Mouse (Mus musculus): ENCODE results near the gene Ccdc22.

Ccdc22 gene

DNA sequence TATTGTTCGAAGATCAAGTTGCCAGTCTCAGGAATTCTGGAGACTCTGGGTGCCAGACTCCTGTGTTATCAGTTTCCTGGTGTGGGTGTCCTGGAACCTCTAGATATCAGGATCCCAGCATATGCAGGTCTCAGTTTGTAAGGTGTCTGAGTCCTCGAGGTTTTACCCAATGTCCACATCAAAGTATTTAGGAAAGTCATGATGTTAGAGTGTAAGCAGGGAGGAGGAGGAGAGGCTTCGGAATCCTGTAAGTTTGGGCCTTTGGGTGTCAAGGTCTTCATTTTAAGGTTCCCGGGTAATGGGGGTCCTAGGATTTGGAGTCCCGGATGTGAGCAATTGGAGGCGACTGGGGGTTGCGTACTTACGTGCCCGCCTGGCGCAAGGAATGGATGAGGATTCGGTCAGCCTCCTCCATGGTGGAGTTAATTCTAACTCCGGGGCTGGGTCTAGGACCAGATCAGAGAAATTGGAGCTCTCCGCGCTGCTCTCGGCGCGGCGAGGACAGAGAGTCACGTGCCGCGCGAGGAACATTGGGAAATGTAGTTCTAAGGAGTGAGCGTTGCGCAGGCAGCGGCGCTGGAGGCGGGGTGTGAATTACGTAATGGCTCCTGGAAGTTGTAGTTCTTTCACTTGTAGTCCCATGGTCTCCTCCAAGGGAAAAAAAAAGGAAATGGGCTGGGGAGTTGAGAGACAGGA is at the start of gene Ccdc22:
TSS of gene Ccdc22 (minus strand) at position 639 of the 696 bp plus-strand sequence.
- DNase-seq (ENCODE audit: low read depth, low spot score): peak; percentile 68

DNA sequence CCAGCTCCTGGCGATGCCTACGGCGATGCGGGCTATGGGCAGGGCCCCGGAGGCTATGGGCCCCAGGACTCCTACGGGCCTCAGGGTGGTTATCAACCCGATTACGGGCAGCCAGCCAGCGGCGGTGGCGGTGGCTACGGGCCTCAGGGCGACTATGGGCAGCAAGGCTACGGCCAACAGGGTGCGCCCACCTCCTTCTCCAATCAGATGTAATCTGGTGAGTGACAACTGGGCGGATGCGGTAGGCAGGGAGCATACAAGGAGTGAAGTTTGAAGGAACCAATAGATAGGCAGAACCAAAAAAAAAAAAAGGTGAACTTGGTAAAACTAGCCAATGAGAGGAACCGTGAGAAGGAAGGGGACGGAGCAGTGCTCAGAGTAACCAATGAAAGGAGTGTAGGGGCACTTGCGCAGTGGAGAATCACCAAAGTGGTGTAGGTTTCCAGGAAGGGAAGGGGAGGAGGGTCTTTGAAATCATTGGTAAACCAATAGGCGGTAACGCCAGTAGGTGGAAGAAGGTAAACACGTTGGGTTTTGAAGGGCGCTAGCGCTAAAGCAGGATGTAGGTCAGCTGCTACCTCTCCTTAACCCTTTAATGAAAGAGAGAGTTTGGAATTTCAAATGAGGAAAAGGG is 43.5 kb upstream of the Ccdc22 start:
- DNase-seq (ENCODE audit: low read depth, low spot score): peak; percentile 72

DNA sequence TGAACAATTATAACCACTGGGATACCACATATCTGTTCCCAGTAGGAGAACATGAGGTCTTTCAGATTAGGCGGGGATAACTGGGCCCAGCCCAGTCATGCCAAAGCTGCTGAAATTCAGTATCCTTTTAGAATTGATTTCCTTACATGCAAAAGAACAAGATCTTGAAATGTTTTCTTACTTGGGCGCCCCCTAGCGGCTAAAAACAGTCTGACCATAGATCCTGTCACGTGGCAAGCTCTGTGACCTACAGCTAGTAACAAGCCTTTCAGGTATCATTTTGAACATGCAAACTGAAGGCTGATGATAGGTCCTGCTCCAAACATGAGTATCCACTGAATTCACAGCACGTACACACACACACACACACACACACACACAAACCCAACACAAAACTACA is 40.0 kb upstream of the Ccdc22 start:
- DNase-seq (ENCODE audit: low read depth, low spot score): peak; percentile 69

DNA sequence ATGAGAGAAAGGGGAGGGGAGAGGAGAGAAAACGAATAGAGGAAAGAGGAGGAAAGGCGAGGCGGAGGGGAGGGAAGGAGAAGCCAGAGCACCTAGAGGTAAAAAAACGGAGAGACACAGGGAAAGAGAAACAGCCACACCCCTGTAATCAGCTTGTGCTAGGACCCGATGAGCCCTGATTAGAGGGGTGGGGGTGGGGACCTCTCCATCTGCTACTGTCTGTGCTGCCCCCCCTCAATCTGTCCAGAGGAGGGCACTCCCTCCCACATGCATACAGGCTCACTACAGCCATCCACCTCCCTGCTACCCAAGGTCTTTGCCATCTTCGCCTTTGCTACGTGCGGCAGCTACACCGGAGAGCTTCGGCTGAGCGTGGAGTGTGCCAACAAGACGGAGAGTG is 35.5 kb upstream of the Ccdc22 start:
- DNase-seq (ENCODE audit: low read depth, low spot score): no peak

DNA sequence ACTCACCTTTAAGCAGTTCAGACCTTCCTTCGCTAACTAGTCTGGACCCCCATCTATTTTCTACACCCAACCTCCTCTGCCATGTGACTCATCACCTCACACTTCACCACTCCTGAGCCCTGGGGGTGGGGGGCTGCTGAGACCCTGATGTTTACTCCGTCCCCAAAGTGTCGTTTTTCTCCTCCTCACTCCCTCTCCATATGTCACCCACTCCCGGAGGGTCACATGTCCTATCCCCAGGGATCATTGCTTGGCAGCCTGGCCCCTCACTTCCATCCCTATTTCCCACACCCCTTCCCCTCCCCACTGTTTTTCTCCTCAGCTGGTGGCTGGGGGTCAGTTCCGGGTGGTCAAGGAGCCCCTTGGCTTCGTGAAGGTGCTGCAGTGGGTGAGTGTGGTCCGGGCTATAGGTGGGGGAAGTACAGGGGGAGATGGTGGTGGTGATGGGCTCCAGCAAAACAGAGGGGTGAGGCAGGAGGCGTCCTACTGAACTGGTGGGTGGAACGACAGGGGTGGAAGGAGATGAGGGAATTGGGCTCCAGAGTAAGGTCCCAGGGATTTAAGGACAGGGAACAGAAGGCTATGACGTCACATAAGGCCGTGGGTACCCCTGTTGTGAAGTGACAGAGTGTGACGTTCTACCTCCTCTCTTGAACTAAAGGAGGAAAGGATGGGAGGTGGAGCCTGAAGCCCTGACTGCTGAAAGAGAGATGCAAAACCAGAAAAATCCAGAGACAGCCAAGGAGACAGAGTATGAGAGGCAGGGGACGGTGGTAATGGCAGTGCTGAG is 34.4 kb upstream of the Ccdc22 start:
- no peak for DNase-seq (ENCODE audit: low read depth, low spot score)

DNA sequence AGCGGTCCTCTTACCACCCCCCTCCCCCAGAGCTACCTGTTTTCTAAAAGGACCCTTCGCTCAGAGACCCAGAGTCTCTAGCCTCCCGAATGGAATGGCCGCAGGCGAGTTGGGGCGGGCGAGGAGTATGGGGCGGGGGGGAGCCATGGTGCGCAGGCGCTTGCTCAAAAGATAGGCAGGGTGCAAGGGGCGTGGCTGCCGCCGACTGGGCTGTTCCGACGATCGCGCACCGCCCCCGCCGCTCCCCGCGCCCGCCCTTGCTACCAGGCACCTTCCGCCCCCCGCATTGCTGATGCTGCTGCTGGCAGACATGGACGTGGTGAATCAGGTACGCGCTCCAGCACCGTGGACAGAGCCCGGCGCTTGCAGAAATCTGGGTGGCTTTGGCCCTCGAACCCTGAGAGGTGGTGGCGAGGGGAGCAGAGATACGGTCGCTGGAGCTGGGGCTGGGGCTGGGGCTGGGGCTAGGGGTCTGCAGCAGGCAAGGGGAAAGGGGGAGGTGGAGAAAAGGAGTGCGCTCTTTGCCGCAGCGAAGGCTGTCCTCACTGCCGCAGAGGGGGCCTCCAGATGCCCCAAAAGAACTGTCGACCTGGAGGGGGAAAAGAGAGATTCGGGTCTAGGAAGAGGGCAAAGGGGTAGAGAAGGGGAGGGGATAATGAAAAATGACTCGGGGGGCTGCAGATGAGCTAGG is 33.2 kb upstream of the Ccdc22 start, which contains the start of gene Syp:
TSS of gene Syp (plus strand) at position 71 of the 691 bp plus-strand sequence.
- DNase-seq (ENCODE audit: low read depth, low spot score): peak; percentile 56

DNA sequence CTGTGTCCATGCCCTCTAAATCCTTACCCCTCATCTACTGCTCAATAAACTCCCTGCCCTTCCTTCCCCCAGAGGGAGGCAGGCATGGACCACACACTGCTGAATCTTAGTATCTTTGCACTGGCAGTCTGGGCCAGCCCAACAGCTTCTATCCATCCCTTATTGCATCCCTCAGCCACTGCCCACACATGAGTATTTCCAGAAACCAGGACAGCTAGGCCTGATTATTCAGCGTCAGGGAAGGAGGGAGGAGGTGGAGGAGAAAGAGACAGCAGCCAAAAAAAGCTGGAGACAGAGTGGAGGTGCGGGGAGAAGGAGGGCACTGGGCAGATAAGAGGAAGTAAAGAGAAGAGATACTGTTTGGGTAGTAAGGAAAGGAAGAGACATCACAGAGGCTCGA is 29.8 kb upstream of the Ccdc22 start:
- no peak for DNase-seq (ENCODE audit: low read depth, low spot score)

DNA sequence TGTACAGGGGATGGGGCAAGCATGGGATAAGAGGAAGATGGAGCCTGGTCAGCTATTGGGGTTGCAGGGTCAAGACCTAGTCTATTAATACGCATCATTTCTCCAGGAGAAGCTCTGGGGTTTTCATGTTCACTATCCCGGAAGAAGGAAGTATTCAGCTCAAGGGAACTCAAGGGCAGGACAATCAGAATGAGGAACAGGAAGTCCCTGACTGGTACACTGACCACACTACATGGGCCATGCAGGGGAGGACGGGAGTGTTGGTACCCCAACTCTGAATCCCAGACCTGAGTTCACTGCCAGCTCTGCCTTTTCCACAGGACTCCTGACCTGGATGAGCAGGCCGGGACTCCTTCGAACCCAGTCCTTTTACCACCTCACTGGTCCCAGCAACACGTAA is 27.2 kb upstream of the Ccdc22 start:
- no peak for DNase-seq (ENCODE audit: low read depth, low spot score)

DNA sequence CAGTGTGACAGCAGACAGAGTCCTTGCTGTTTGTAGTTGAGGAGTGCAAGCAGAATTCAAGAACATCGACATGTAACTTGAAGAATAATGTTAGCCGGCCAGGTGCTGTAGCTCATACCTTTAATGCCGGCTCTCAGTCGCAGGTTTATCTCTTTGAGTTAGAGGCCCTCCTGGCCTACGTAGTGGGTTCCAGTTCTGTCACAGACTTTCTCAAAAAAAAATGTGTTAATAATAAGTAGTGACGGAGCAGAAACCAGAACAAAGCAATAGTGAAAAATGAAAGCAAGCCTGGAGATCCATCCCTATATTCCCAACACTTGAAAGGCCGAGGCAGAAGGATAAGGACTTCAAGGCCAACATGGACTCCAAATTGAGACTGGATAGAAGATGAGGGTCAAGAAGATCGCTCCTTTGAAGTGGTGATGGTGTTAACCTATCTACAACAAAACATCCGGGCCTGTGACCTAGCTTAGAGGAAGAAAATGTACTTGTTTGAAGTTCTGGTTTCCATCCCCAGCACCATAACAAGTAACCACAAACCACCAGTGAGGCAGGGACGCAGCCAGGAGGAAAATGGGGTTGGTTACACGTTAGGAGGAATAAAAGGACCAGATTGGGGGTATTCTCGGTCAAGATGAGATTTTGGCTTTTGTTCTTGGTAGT is 12.7 kb upstream of the Ccdc22 start:
- no peak for DNase-seq (ENCODE audit: low read depth, low spot score)

DNA sequence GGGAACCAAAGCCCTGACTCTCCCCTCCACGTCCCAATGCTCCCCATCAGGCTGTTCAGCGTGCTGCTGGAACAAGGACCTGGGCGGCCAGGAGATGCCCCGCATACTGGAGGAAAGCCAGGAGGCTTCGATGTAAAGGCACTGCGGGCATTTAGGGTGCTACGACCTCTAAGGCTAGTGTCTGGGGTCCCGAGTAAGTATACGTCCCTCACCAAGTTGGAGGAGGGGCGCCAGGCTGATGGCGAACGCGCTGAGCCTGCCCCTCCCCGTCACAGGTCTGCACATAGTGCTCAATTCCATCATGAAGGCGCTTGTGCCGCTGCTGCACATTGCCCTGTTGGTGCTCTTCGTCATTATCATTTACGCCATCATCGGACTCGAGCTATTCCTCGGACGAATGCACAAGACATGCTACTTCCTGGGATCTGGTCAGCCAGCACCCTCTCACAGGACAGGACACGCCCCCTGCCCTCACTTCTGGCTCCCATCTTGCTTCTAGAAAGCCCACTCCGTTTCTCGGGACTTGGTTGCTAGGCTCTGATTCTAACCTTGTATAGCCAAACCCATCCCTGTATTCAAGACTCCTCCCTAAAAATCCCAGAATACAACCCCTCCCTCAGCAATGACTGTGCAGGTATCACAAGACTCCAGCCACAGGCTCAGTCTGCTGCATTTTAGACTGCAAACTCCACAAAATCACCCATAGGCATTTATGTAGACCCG is 5.4 kb upstream of the Ccdc22 start:
- DNase-seq (ENCODE audit: low read depth, low spot score): no peak

DNA sequence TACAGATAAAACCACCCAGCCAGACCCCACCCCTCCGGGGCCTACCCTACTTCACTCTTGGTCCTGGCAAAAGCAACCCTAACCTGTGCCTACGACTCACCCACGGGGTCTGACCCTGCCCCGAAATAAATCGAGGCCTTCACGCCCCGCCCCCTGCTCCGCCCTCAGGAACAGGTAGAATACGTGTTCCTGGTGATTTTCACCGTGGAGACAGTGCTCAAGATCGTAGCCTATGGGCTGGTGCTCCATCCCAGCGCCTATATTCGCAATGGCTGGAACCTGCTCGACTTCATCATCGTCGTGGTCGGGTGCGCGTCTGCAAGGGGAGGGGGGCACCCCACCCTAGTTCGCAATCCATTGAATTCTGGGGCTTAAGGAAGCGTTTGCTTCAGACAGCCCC is 4.7 kb upstream of the Ccdc22 start:
- DNase-seq (ENCODE audit: low read depth, low spot score): no peak

DNA sequence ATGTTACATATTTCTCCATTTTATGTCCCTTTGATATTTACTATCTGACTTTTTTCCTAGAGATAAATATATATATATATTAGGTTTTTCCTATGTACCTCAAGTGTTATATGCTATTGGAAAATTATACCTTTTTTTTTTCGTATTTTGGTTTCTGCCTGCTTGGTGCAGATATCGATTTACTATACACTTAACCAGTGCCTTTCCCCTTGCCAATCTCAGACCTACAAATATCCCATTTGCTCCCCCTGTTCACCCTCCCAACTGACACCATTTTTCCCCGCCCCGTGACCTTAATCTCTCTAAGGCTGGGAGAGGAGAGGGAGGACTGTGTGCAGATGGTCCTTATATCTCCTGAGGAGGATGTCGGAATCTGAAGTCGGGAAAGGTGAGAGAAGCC is 1.5 kb upstream of the Ccdc22 start, which contains the start of gene Cacna1f:
TSS of gene Cacna1f (plus strand) at position 301 of the 400 bp plus-strand sequence.
- DNase-seq (ENCODE audit: low read depth, low spot score): no peak

DNA sequence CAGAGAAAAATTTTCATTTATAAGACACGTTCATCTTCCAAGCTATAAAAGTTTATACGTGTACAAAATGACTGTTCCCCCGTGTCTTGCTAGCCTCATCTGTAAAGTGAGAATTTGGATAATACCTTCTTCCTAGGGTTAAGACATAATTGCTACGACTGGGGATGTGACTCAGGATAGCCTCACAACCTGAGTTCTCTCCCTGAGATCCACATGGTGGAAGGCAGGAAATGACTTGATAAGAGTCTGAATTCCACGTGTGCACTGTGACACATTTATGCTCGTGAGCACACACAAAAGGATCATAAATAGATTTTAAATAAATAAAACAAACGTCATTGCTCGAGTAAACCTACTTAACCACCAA is 241 bp upstream of the Ccdc22 start:
- DNase-seq (ENCODE audit: low read depth, low spot score): no peak

DNA sequence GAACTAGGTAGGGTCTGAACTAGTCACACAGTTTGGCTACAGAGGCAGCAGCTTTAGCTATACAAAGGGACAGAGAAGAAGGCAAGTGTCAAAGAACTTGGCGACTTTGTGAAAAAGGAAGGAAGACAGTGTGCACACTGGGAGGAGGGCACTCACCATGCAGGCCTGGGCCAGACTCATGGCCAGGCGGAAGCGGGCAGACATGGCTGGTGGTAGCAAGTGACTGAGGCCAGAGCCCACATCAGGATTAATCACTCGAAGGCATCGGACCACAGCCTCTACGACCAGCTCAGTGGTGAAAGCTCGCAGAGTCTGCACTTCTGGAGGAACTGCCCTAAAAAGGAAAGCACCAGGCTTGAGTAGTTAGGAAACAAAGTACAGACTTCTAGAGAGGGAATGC is 1.3 kb downstream of the Ccdc22 start:
- DNase-seq (ENCODE audit: low read depth, low spot score): no peak

DNA sequence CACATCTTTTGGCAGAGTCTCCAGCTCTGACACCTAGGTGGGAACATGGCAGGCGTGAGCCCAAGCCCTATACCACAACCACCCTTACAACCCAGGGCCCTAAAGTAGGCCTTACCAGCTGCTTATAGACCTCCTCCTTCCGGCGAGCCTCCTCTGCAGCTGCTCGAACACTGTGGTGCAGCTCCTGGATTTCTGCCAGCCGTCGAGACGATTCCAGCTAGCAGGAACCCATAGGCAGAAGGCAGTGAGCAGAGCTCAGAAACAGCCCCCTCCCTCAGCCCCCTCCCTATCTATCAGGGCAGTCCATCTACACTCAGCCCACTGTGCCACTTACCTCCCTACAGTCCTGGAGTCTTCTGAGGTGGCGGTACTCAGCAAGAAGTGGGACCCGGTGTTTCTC is 9.9 kb downstream of the Ccdc22 start:
- no peak for DNase-seq (ENCODE audit: low read depth, low spot score)

DNA sequence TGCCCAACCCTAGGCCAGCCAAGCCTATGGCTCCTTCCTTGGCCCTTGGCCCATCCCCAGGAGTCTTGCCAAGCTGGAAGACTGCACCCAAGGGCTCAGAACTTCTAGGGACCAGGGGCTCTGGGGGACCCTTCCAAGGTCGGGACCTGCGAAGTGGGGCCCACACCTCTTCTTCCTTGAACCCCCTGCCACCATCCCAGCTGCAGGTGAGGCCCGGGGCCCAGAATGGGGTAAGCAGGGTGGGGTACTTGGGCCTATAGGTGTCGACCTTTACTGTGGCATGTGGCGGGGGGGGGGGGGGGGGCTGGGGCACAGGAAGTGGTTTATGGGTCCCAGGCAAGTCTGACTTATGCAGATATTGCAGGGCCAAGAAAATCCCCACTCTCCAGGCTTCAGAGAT is 19.0 kb downstream of the Ccdc22 start:
- no peak for DNase-seq (ENCODE audit: low read depth, low spot score)

DNA sequence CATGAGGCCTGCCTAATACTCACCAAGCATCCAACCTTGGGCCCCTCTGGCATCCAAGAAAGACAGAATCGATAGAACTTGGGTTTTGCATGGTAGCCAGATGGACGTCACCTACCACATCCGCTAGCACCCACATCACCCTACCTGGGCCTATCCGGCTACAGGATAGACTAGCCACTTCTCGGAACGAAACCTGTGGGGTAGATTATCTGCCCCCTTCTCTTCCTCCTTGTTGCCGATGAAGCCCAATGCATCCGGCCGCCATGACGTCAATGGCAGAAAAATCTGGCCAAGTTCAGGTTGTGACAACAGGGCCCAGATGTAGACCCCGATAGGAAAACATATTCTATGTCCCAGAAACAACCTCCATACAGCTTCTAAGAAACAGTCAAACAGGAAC is 21.4 kb downstream of the Ccdc22 start:
- DNase-seq (ENCODE audit: low read depth, low spot score): no peak

DNA sequence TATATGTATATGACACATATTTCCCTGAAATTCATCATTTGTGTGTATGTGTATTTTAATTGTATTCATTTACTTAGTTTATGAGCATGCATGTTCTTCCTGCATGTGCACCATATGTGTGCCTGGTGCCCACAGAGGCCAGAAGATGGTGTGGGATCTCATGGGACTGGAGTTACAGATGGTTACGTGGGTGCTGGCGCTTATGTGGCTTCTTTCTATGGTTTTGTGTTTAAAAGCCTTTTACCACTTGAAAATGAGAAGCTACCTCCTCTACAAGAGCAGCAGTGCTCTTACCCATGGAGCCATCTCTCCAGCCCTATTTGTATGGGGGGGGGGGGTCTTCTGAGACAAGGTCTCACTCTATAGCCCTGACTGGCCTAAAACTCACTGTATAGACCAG is 24.2 kb downstream of the Ccdc22 start:
- DNase-seq (ENCODE audit: low read depth, low spot score): no peak

DNA sequence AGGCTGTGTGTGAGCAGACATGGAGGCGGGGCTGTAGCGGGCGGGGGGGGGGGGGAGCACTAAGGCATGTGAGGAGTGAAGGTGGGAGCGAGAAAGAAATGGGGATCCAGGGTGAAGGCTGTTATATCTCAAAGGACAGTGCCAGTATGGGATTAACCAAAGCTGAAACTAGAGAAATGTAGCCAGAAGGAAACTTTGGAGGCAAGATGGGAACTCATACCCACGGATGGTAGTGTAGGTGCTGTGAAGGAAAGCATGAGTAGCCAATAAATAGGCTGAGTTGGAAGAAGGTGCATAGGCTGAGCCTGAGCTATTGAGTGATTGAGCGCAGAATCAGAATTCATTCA is 30.5 kb downstream of the Ccdc22 start:
- no peak for DNase-seq (ENCODE audit: low read depth, low spot score)

DNA sequence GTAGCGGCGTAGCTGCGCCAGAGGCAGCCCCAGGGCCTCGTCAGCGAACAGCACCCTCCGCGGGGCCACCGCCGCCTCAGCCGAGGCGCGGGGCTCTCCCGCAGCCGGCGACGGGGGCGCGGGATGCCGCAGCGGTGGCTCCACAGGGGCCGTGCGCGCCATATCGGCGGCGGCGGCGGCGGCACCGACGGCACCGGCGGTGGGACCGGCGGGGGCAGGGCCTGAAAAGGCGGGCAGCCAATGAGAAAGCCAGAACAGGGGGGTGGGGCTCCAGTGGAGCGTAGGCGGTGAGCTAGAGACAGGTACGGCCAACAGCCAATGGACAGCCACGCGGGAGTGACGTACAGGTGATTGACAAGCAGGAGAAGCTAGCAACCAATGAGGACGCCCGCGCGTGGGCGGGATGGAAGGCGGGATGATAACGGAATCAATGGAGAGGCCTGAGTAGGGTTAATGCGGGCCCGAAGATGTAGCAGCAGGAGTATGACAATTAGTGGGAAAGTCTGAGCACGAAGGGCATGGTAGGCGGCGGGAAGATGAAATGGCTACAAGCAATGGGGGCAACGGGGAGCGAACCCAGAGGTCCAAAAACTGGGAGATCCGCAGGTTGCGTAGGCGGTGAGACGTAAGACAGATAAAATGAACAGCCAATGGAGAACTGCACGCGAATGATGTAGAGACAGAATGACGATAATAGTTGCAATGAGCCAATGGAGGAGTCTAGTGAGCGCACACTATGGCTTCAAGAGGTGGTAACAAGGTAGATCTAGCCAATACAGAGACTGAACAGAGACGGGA is 31.0 kb downstream of the Ccdc22 start, which contains the start of gene Ppp1r3f:
TSS of gene Ppp1r3f (minus strand) at position 197 of the 798 bp plus-strand sequence.
- peak; percentile 87 for DNase-seq (ENCODE audit: low read depth, low spot score)

Data from c-Kit-negative CD71-positive TER-119-positive erythroid progenitor cells, embryonic 14.5 days (primary cell).